Mouse (Mus musculus) kidney, postnatal 10 days (tissue): ENCODE data around the gene Spata13.

ENCODE experiments used
- DNase-seq: peaks from one replicate; pipeline ENCODE4 v3.0.0; 2021; ENCODE audit warnings: mixed read lengths

The Spata13 gene

DNA sequence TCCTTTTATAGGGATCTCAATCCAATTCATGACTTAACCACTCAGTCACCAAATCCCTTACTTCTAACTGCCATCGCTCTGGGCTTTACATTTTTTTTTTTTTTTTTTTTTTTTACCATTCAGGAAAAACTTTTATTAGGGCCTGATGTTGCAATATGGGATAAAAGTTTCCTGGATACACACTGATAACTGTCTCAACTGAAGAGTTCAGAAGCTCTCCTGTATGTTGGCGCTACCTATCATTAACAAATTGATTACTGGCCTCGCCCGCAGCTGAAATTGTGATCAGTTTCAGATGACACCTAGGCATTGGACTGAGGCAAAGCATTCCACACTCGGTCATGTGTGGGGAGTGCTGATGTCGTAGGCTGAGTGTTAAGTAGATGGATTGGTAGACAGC lies 7.3 kb downstream of the Spata13 start:
- no peak for DNase-seq

DNA sequence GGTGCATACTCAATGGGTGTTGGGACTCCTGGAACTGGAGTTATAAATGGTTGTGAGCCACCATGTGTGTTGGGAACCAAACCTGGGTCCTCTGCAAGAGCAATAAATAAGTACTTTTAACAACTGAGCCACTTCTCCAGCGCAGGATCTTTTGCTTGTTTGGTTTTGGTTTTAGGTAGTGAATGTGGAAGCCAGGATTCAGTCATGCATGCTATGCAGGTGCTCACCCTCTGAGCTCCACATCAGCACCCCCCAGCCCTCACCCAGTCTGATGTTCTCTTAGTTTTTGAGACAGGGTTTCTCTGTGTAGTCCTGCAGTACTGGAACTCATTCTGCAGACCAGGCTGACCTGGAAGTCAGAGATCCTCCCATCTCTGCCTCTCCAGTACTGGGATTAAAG lies 8.3 kb downstream of the Spata13 start:
- DNase-seq, result no peak

DNA sequence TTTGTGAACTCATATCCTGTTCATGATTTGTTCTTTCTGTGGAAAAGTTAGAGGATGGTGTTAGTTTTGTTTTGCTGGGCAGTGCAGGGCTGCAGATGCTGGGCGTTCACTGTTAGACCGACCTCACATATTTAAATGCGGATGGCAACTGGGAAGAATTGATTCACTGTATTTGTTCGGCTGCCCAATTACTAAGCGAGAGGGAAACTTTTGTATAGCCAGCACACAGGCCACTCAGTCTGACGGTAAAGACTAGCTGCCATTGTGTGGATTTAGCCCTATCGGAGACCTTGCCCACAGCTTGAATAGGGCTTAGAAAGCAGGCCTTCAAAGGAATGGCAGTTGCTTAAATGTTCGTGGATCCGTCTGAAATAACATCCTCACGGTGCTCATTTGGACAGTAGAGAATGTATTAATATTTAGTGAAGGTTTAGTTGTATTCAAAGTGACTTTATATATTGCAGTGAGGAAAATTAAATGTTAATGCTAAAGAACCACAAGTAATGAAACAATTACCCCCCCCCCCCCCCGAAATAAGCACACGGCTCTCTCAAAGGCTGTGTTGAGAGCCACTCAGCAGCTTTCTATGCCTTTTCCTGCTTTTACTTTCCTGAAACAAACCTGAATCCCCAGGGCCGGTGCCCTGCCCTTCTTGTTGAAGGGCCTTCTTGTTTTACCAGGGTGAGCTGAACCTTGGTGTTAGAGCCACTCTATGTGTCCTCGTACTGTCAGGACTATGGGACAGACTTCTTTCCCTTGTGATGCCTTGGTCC lies 9.5 kb downstream of the Spata13 start:
- peak; percentile 3 for DNase-seq

DNA sequence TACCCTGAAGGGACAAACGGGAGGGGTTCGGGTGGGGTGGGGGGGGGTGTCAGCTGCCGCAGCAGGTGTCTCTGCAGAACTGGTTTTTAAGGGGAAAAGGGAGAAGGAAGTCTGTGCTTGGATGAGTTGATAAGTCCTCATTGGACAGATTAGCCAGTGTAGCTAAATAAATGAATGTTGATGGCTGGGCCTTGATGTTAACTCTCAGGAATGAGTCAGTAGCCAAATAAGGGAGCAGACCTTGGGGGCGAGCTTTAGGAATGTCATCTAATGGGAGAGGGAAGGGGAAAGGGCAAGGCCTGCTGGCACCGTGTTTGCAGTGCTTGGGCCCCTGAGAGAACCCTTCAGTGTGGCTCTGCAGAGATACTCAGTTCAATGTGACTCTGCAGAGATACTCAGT lies 12.6 kb downstream of the Spata13 start:
- DNase-seq, result peak; percentile 6

DNA sequence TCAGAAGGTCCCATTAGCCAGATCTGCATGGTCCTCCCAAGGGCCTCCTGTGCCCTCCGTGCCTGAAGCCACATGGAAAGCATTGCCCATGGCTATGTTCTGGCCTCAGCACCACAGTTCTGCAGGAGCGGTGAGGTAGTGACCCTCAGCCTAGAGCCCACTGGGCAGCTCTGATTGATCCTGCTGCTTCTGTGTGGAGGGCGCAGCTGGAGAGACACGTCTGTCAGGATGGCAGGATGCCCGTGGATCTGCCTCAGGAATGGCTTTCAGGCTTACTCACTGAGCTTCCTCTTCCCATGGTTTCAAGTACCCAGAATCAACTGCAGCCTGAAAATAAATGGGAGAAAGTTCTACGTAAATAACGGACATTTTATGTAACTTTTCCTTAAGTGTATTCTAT lies 14.1 kb downstream of the Spata13 start:
- no peak for DNase-seq

DNA sequence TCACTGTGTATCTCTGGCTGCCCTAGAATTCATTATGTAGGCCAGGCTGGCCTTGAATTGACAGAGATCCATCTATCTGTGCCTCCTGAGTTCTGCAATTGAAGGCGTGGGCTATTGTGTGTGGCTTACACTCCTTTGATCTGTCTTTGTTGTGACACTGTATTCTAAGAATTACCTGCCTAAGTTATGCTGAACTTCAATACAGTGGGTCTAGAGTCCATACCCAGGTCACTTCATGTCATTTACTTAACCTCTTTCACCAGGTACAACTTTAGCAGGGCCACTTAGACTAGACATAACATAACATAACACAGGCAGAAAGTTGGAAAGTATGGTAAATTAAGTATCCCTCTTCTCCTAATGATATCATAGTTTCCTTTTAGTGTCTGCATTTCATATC lies 15.2 kb downstream of the Spata13 start:
- DNase-seq, result no peak

DNA sequence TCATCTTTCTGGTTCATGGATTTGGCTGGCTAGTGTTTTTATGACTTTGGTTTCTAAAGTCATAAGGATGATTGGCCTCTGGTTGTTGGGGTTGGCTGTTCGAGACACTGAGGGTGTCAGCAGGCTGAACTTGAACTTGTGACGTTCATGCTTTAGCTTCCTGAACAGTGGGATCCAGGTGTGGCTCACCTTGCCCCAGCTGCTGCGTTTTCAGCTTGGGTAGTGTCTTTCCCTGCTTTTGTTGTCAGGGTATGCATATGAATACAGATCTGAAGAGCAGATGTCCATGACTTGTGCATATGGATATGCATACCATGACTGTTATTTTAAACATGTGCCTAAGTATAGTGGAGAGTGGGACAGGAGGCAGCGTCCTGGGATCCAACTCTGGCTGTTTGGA lies 19.4 kb downstream of the Spata13 start:
- no peak for DNase-seq

DNA sequence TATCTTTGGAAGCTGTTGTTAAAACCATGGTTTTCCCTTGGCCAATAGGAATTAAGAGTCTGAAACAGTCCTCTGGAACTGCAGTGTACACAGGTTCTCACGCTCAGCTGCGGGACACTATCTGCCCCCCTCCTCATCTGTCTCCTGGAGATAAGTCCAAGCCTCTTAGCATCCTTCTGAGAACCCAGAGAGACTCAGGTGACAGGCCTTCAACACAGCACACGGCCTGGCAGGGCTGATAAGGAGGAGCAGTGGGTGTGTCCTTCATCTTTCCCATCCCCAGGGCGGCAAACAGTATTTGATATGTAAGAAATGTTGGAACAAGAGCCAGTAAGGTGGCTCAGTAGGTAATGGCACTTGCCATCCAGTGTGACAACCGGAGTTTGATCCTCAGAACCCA lies 20.2 kb downstream of the Spata13 start:
- DNase-seq, result no peak

DNA sequence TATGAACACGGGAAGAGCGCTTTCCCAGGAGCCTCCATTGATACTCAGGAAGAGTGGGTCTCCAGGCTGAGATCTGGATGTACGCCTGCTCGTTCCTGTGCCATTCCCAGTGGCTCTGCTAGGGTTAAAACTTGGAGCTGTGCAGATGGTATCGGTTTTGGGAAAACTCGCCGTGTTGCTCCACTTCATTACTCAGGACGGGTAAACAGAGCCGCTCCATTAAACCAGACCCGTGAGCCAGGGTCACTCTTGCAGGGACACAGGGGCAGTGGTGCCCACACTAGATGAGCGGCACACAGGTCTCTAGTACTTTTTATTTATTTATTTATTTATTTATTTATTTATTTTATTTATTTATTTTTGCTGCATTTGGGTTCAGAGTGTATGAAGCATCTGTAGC lies 20.9 kb downstream of the Spata13 start:
- DNase-seq, result peak; percentile 55

DNA sequence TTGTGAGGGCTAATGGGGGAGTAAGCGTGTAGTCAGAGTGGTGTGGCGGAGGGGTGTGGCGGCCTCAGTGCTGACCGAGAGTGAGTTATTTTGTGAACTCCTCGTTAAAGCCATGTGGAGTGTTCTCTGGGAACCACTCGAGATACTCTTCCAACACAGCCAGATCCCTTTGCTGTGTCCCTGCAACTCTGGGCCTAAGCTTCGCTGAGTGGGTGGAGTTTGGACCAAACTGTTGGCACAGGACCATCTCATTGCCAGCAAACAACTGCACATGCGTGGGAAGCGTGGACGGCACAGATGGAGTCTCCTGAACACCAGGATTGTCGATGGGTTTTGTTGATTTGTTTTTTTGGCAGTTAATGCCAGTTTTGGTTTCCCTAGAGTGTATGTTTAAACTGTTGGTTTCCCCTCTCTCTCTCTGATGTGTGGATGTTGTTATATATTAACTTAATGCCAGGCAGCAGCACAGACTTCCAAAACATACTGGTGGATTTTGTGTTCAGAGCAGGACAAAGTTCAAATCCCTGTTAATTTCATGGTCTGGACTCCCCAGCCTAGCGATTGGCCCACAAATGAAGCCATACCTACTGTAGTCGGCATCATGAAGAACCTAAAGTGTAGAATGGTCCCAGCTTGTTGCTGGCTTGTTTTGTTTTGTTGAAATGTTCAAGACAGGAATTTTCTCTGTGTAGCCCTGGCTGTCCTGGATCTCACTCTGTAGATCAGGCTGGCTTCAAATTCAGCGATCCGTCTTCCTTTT lies 22.3 kb downstream of the Spata13 start:
- DNase-seq, result peak; percentile 77

DNA sequence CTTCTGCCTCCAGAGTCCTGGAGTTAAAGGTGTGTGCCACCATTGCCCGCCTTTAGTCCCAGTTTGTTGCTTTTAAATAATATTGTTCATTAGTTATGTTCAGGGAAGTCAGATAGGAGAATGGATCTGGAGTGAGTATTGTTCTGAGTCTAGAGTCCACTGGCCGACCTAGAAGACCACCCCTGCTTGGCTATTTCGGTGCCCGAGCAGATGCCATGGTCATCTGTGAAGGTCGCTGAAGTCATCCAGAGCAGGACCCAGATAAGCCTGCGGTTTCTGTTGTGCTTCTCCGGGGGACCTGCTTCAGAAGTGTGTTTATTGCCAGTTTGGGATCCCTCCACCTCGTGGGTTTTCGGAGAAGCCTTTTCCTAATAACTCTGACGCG lies 22.9 kb downstream of the Spata13 start:
- no peak for DNase-seq

DNA sequence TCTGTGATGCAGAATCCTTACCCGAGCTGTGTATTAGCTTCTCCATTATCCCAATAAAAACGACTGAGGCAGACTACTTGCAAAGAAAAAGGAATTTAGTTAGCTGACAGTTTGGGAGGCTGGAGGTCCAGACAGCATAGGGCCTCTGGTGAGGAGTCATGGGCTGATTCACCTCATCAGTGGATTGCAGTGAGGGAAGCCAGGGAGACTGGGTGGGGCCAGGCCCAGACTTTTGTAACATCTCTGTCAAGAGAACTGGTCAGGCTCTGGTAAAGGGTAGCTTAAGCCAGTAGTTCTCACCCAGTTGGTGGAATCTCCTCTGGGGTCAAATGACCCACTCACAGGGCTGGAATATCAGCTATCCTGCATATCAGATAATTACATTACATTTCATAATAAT lies 24.1 kb downstream of the Spata13 start:
- DNase-seq, result no peak

DNA sequence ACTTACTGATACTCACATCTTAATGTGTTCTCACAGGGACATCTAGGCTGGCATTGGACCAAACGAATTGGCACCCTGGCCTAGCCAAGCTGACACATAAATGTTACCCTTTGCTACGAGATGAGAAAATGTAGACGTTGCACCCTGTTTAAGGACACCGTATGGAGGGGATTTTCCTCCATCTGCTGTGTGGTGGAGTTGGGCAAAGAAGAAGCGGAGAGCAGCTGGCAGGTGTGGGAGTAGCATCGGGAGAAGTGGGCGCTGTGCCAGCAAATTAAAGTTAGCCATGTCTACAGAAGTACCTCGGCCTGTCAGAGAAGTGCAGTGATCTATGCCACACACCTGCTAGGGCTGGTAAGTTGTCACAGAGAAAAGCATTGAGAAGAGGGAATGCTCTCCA lies 25.7 kb downstream of the Spata13 start:
- DNase-seq, result peak; percentile 61

DNA sequence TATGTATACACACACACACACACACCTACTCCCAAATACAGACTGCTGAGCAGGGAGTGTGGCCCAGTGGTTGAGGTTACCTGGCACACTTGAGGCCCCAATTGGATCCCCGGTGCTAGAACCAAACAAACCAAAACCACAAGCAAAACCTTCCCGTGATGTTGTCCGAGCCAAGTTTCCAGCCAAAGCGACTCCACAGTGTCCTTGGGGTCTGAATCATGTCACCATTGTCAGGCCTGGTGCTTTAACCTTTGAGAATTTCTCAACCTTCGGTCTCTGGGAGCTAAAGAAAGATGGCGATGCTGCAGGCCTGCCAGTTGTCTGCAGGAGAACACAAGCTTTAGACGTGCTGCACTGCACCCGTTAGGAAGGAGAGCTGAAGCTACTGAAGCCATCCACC lies 26.8 kb downstream of the Spata13 start:
- DNase-seq, result no peak

DNA sequence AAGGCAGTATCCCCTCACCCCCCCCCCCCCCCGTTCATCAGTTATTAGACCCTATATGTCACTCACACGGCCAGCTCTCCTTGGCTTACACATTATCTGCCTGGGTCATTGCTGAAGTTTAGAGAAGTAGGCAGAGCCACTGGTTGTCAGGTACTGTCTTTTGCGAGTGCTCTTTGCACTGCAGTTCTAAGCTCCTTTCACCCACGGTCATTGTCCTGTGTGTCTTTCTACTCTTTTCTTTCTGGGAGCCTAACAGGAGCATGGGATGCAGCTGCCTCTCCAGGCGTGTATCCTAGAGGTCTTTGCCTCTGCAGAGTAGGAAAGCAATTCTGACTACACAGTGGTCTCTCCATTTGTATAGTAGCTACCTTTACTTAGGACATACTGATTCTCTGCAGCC lies 27.5 kb downstream of the Spata13 start:
- no peak for DNase-seq

DNA sequence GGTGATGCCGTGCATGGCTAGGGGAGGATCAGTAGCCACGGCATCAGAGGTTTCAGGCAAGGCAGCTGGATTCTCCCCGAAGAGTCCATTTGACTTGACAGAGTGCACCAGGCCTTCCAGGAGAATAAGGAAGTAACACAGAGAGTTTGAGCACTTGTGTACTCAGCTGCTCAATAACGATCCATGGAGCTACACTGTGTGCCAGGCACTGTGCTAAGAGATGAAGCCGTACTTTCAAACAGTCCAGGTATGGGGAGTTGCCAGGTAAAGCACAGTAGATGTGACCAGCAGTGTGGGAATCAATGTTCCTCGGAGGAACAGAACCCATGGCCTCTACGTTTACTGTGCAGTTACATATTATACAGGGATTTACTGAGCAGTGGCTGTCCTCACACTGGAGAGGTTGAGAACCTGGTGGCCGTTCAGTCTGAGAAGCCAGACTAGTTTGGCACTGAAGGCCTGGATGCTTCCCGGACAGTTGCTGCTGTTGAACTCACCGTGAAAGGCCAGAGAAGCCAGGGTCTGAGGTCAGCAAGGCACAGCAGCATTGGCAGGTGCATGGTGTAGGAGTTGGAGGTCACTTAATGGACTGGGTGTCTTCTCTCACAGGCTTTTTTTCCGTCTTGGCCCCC lies 29.6 kb downstream of the Spata13 start:
- DNase-seq, result no peak

DNA sequence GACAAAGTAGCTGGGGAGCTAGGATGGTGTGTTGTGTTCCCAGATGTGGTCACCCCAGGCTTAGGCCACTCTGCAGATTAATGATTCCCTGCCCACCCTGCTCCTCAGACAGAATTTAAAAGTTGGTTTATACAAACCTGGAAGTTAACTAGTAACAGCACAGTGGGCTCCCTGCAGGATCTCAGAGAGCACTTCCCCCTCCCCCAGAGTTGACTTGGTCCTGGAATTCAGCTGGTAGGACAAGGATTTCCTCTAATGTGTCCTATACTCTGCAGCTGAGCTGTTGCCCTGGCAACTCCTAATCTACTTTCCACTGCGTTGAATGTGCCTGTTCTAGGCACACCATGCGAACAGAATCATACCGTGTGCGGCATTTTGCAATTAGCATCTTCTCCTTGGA lies 30.8 kb downstream of the Spata13 start:
- peak; percentile 62 for DNase-seq

DNA sequence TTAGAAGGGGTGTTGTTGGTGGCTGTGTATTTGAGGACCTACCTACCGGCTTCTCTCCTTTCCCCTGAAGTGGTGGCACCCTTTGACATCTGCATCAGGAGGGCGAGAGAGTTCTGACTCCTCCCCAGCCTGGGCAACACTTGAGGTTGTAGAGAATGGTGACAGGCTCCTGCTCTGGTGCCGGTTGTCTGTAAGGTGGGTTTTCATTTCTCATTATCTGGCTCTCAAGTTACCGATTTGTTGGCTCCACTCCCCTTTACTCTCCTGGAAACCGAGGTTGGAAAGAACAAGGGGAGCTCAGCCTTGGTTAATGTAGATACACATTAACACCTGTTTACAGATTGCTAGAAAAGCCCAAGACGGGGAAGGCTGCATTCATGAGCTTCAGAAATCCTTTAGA lies 31.5 kb downstream of the Spata13 start:
- no peak for DNase-seq

DNA sequence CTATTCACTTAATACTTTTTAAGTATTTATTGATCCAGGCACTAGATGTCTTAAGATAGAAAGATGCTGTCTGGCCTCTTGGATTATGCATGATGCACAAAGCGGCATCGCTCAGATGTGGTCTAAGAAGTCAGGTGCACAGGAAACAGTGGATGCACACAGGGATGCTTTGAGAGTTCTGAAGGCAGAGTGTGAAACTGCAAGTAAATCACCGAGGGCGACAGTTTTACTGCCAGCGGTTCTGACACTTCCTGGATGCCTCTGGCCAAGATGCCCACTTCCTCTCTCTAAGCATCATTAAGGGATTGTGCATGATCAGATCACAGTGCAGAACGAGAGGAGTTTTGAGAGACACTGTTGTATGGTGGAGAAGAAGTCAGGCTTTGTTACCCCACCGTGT lies 32.5 kb downstream of the Spata13 start:
- DNase-seq, result no peak

DNA sequence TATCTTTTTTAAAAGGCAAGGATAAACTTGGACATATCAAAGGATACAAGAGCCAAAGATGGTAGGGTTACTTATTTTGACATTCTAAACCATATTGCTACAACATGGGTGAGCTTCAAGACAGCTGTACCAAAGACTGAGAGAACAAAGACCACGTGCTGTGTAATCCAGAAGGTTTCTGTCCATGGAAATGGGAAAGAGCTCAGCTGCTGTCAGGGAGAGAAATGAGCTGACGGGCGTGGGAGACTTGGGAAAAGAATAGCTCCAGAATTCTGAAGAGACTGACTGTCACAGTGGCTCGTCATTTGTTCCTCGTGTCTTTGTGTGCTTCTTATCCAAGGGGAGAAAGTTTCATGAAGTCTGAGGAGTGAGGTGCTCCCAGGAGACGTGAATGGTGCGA lies 36.4 kb downstream of the Spata13 start:
- DNase-seq, result no peak

DNA sequence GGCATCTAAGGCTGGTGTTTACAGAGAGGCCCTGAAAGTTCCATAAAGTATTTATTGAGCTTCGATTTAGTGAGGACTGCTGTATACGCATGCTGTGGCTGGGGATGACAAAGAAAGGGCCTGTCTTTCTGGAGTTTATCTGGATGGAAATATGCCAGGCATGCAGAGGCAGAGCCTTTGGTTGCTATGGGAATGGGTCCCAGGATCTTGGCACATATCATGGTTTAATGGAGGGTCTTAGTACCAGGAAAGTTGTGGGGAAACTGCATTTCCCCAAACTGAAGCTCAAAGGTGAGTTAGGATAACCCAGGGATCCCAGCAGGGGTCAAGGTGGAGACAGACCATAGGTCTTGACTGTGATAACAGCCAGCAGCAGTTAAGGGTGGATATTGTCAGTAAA lies 37.7 kb downstream of the Spata13 start:
- no peak for DNase-seq

DNA sequence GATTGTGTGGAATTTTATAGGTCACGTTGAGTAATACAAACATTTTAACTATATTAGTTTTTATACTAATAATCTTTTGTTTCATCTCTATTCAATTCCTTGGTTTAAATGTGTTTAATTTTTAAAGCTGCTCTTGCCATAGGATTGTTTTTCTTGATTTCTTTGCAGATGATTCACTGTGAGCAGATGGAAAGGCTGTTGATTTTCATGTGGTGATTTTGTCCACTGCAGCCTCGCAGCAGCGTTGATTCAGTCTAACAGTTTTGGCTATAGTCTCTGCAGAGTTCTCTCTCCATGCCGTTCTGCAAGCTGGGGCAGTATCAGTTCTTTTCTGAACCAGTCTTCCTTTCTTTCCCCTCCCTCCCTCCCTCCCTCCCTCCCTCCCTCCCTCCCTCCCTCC lies 41.9 kb downstream of the Spata13 start:
- no peak for DNase-seq

DNA sequence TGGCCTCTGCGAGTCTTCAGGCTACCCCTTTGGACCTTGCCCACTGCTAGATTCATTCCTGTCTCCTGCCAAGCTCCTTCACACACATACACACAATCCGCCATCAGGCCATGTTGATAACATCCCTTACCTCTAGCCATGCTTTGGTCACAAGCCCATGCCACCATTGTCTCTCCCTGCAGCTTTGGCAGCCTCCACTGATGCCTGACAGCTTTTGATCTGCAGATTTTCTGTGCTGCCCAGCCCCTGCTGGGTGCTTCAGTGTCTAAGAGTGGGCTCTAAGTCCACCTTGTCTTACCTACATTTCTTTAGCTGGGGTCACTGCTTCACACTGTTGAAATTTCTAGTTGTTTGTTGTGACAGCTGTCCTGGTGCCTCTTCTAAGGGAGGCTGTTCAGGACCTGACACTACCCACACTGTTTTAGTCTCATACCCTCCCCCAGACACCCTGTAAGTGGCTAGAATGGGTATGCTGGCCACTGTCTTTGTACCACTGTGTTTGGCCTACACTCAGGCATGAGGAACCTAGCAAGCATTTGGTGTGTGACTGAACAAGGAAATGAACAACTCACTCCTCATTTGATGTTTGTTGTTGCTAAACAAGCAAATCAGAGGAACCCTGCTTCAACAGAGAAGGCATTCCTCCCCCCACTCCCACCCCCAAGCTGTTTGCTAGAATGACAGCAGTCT lies 43.0 kb downstream of the Spata13 start:
- no peak for DNase-seq
